Mouse (Mus musculus) liver, embryonic 16.5 days (tissue): ENCODE data around the gene Tmem43. TPM values are rescaled to one million over a fixed set of nuclear protein-coding genes. Genes with fewer than 3 reads are reported as not detected.

Experiments
- ATAC-seq: fragments of 200-750 bp; cut with Nextera tagmentation; 2 replicates; pipeline ENCODE4 v1.8.0; 2017; ENCODE audit warnings: low read depth, mild to moderate bottlenecking, moderate number of reproducible peaks, moderate library complexity
- H3K27ac ChIP-seq: fragments of 300-500 bp; sonication (generic); 2 replicates; pipeline ENCODE4 v1.5.1; 2014; ENCODE audit warnings: mild to moderate bottlenecking, low read length
- H3K27me3 ChIP-seq: fragments of 300-500 bp; sonication (generic); 2 replicates; pipeline ENCODE4 v1.6.1; 2014; ENCODE audit warnings: low read depth, low read length, mixed read lengths; ENCODE audit not compliant: control insufficient read depth, insufficient read depth
- H3K36me3 ChIP-seq: fragments of 300-500 bp; sonication (generic); 2 replicates; pipeline ENCODE4 v1.6.1; 2014; ENCODE audit warnings: mild to moderate bottlenecking; ENCODE audit not compliant: control insufficient read depth, insufficient read depth
- H3K4me1 ChIP-seq: fragments of 300-500 bp; sonication (generic); 2 replicates; pipeline ENCODE4 v1.6.1; 2014; ENCODE audit warnings: low read depth, low read length, mixed read lengths; ENCODE audit not compliant: control insufficient read depth
- H3K4me2 ChIP-seq: fragments of 300-500 bp; sonication (generic); 2 replicates; pipeline ENCODE4 v1.6.1; 2014; ENCODE audit warnings: low read depth, low read length, mixed read lengths
- H3K4me3 ChIP-seq: fragments of 300-500 bp; sonication (generic); 2 replicates; pipeline ENCODE4 v1.5.1; 2014; ENCODE audit warnings: low read depth, mild to moderate bottlenecking, low read length
- H3K9ac ChIP-seq: fragments of 300-500 bp; sonication (generic); 2 replicates; pipeline ENCODE4 v1.6.1; 2014; ENCODE audit warnings: low read depth, low read length
- H3K9me3 ChIP-seq: fragments of 300-500 bp; sonication (generic); replicated peaks from 2 replicates; pipeline ENCODE4 v1.6.1; 2016; ENCODE audit warnings: low read length; ENCODE audit not compliant: control insufficient read depth
- WGBS: fragments of 180-500 bp; shearing (Covaris S2); extraction: QIAGEN DNeasy Blood & Tissue Kit; methylation state at CpG from one replicate; pipeline ENCODE4 v1.1.7; 2014; ENCODE audit not compliant: insufficient replicate concordance; 5-methylcytosine and 5-hydroxymethylcytosine counted together
- polyA plus RNA-seq: library from polyadenylated mRNA; unstranded; fragments of >200 nt; fragmentation: Nextera tagmentation; extraction: Ambion mirVana; gene quantifications from 2 replicates; pipeline ENCODE4 v1.2.1, GENCODE M21; 2015

The Tmem43 gene
- polyA plus RNA-seq, 1 experiment from 2014 or later: 12.1 TPM

DNA sequence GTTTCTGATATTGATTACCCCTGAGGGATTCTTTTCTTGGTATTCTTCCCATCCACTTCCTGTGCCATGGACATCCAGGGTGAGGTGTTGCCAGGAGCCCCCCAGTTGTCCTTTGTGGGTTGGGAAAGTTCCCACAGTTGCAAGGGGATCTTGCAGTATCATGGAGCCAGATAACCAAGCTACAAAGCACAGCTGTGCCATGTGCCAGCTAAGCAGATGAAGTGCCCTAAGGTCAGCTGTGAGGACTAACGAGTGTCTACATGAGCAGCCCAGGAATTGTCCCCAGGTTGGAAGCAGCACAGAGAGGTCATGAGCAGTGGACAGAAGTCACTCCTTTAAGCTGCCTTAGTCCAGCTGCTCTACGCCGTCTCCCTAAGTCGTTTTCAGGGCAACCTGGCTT, 52.0 kb downstream of the Tmem43 start:
- no peak for ATAC-seq
- Histone ChIP-seq H3K36me3 (peaks cover 17% of the 10 kb centered on the region; the same call in 1 of the 2 replicates), H3K4me3 (no peak overlapping the region), H3K4me1 (no peaks in the 10 kb centered on the region), H3K9ac (no peak overlapping the region), H3K4me2 (no peak overlapping the region), H3K27me3 (no peaks in the 10 kb centered on the region), H3K27ac (no peak overlapping the region), H3K9me3 (no peaks in the 10 kb centered on the region)
- 74% methylated on average over 4 of the region's 4 CpGs for WGBS

DNA sequence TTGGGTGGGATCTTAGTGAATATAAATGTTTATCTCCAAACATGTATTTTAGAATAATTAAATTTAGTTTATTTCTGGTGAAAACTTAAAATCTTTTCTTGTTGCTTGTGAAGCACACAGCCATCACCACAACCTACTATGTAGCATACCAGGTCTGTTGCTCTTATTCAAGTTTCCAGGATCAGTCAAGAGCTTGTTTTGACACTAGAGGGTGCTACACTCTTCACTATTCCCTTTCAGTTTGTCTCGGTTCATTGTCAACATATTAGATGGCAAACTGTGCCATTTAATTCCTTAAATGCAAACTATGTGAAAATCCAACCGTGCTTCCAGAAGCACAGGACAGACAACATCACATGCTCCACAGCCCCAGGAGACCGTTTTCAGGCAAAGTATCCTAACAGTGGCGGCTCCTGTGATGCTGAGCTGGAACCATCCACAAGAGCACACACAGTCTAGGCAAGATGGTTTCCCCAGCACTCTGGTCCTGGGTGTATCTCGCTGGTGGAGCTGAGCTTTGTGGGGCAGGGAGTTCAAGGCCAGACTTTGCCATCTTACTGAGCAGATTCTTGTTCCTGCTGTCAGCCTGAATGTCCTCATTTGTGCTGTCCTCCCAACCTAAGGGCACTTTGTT, 53.8 kb downstream of the Tmem43 start:
- Histone ChIP-seq H3K4me1 (no peaks in the 10 kb centered on the region), H3K36me3 (peaks cover under 1% of the 10 kb centered on the region; the same call in 1 of the 2 replicates), H3K9ac (no peak overlapping the region), H3K9me3 (no peaks in the 10 kb centered on the region), H3K4me2 (no peak overlapping the region), H3K4me3 (no peak overlapping the region), H3K27ac (no peak overlapping the region), H3K27me3 (no peaks in the 10 kb centered on the region)
- no peak for ATAC-seq
- 51% methylated on average over 5 of the region's 5 CpGs for WGBS

DNA sequence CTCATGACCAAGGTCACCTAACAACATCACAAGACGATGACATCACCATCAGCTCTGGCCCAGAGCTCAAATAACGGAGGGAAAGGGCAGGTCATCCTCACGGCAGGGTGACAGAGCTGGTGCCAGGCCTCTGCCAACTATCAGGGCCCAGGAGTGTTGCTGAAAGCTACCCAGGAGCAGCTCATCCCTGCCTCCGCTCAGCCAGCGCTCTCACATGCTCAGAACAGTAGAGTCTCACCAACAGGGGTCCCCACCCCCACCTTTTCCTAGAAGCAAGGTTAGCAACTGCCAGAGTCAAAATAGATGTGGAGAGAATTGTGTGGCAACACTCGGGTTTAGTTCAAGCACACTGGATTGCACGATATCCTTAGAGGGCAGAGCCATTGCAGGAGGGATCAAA, 54.8 kb downstream of the Tmem43 start:
- H3K9me3 ChIP-seq: no peaks in the 10 kb centered on the region
- H3K9ac ChIP-seq: no peak overlapping the region
- no peak for ATAC-seq
- H3K4me2 ChIP-seq: no peak overlapping the region
- H3K27me3 ChIP-seq: no peaks in the 10 kb centered on the region
- H3K36me3 ChIP-seq: no peaks in the 10 kb centered on the region
- H3K4me1 ChIP-seq: no peaks in the 10 kb centered on the region
- 75% methylated on average over 7 of the region's 7 CpGs for WGBS
- no peak overlapping the region for H3K27ac ChIP-seq
- H3K4me3 ChIP-seq: no peak overlapping the region

- ATAC-seq: no peak
- H3K36me3 ChIP-seq: no peaks in the 10 kb centered on the region
- no peaks in the 10 kb centered on the region for H3K4me1 ChIP-seq
- no peak overlapping the region for H3K27ac ChIP-seq
- H3K9ac ChIP-seq: no peak overlapping the region
- H3K4me2 ChIP-seq: no peak overlapping the region
- H3K9me3 ChIP-seq: no peaks in the 10 kb centered on the region
- no peak overlapping the region for H3K4me3 ChIP-seq
- WGBS: 74% methylated on average over 8 of the region's 8 CpGs
- no peaks in the 10 kb centered on the region for H3K27me3 ChIP-seq
Observed at GRCm38 (mm10) chr6:91530673-91531072, 57.2 kb downstream of the Tmem43 start.

GRCm38 (mm10) chr6:91531276-91531675, 57.8 kb downstream of the Tmem43 start:
- WGBS: 63% methylated on average over 6 of the region's 6 CpGs
- Histone ChIP-seq H3K27ac (no peak overlapping the region), H3K9ac (no peak overlapping the region), H3K36me3 (no peaks in the 10 kb centered on the region), H3K27me3 (no peaks in the 10 kb centered on the region), H3K9me3 (no peaks in the 10 kb centered on the region), H3K4me1 (no peaks in the 10 kb centered on the region), H3K4me2 (no peak overlapping the region), H3K4me3 (no peak overlapping the region)
- no peak for ATAC-seq

DNA sequence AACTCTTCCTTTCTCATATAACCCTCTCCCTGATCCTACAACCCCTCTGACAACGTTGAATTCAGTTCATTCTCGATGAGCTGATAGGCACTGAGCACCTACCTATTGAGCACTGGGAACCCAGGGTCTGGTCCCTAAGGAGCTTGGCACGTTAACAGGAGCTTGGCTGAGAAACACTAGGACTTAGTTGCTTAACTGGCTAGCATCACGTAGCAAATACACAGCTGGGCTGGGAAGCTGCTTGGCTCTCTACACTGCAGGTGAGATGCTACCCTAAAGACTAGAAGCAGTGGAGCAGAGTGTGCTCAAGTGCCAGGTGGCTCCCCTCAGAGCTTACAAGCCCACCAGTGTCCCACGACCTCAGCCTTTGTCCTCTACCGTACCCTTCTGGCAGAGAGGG, 59.2 kb downstream of the Tmem43 start:
- WGBS: 64% methylated on average over 6 of the region's 6 CpGs
- Histone ChIP-seq H3K4me1 (no peaks in the 10 kb centered on the region), H3K4me3 (no peak overlapping the region)

DNA sequence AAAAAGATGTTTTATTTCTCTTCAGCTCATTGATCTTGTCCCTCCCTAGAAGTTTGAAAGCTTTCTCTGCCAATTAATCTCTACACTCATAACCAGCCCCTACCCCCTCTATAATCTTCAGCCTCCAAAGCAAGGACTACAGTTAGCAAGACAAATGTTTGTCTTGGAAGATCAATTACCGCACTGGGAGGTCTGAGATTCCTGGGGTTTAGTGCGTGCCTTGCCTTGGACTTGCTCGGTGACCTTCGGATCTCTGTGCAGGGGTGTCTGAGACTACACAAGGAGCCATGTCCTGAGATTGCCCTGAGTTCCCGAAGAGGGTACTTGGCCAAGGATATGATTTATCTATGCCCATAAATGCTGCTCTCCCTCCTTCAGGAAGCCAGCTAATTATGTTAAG, 59.9 kb downstream of the Tmem43 start:
- no peaks in the 10 kb centered on the region for H3K4me1 ChIP-seq
- no peak overlapping the region for H3K4me3 ChIP-seq
- ATAC-seq: no peak
- H3K9me3 ChIP-seq: no peaks in the 10 kb centered on the region
- no peak overlapping the region for H3K27ac ChIP-seq
- no peak overlapping the region for H3K9ac ChIP-seq
- 46% methylated on average over 5 of the region's 5 CpGs for WGBS
- no peaks in the 10 kb centered on the region for H3K27me3 ChIP-seq
- H3K36me3 ChIP-seq: no peaks in the 10 kb centered on the region
- H3K4me2 ChIP-seq: no peak overlapping the region

More for the DNA sequence above, 59.2 kb downstream of the Tmem43 start:
- H3K27ac ChIP-seq: no peak overlapping the region
- no peak for ATAC-seq
- no peak overlapping the region for H3K4me2 ChIP-seq
- no peaks in the 10 kb centered on the region for H3K36me3 ChIP-seq
- H3K9me3 ChIP-seq: no peaks in the 10 kb centered on the region
- no peak overlapping the region for H3K9ac ChIP-seq
- H3K27me3 ChIP-seq: no peaks in the 10 kb centered on the region

DNA sequence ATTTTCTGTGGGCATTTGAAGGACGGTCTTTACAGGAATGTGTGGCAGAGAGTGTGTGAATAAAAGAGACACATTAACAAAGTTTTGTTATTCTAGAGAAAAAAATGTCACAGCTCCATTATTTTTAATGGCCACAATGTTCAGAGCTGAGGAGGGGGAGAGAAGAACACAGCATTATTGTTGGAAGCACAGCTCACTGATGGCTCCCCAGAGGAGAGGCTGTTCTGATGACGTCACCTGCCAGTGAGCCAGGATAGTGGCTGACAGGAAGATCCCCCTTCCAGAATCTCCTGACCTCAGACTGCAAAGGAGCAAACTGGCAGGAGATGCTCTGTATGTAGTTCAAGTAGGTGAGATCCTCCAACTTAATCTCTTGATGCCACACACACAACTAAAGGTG, 60.3 kb downstream of the Tmem43 start:
- no peaks in the 10 kb centered on the region for H3K27me3 ChIP-seq
- no peak overlapping the region for H3K9ac ChIP-seq
- no peaks in the 10 kb centered on the region for H3K9me3 ChIP-seq
- WGBS: 35% methylated on average over 2 of the region's 2 CpGs
- H3K36me3 ChIP-seq: no peaks in the 10 kb centered on the region
- H3K4me2 ChIP-seq: no peak overlapping the region
- H3K4me3 ChIP-seq: no peak overlapping the region
- no peak overlapping the region for H3K27ac ChIP-seq
- ATAC-seq: no peak
- H3K4me1 ChIP-seq: no peaks in the 10 kb centered on the region

- H3K9me3 ChIP-seq: no peaks in the 10 kb centered on the region
- ATAC-seq: no peak
- no peak overlapping the region for H3K4me2 ChIP-seq
- H3K4me1 ChIP-seq: no peaks in the 10 kb centered on the region
- H3K27ac ChIP-seq: no peak overlapping the region
- no peaks in the 10 kb centered on the region for H3K36me3 ChIP-seq
- H3K4me3 ChIP-seq: no peak overlapping the region
- no peak overlapping the region for H3K9ac ChIP-seq
- H3K27me3 ChIP-seq: no peaks in the 10 kb centered on the region
- 66% methylated on average over 4 of the region's 4 CpGs for WGBS
Observed at GRCm38 (mm10) chr6:91534268-91534667, 60.8 kb downstream of the Tmem43 start.
